Mouse (Mus musculus) midbrain, embryonic 16.5 days (tissue): ENCODE data around the gene Rrp7a. TPM values are rescaled to one million over a fixed set of nuclear protein-coding genes. Genes with fewer than 3 reads are reported as not detected.
A peak's percentile ranks its signal among the peaks of the same experiment; 100 is the strongest.

Source experiments
- ATAC-seq: fragments of 200-750 bp; cut with Nextera tagmentation; 2 replicates; pipeline ENCODE4 v1.8.0; 2017; ENCODE audit warnings: moderate TSS enrichment
- H3K27ac ChIP-seq: fragments of 300-500 bp; sonication (generic); 2 replicates; pipeline ENCODE4 v1.5.1; 2014; ENCODE audit warnings: mild to moderate bottlenecking, low read length, mixed read lengths
- H3K27me3 ChIP-seq: fragments of 300-500 bp; sonication (generic); 2 replicates; pipeline ENCODE4 v1.6.1; 2014; ENCODE audit warnings: low read depth, low read length, mixed read lengths; ENCODE audit not compliant: control insufficient read depth, insufficient read depth
- H3K36me3 ChIP-seq: fragments of 300-500 bp; sonication (generic); 2 replicates; pipeline ENCODE4 v1.6.1; 2014; ENCODE audit warnings: mild to moderate bottlenecking, low read length, moderate library complexity, mixed read lengths; ENCODE audit not compliant: control insufficient read depth, insufficient read depth
- H3K4me1 ChIP-seq: fragments of 300-500 bp; sonication (generic); 2 replicates; pipeline ENCODE4 v1.6.1; 2014; ENCODE audit warnings: mild to moderate bottlenecking, low read length, mixed read lengths; ENCODE audit not compliant: control insufficient read depth, insufficient read depth
- H3K4me2 ChIP-seq: fragments of 300-500 bp; sonication (generic); 2 replicates; pipeline ENCODE4 v1.6.1; 2014; ENCODE audit warnings: mild to moderate bottlenecking, low read length, mixed read lengths
- H3K4me3 ChIP-seq: fragments of 300-500 bp; sonication (generic); 2 replicates; pipeline ENCODE4 v1.5.1; 2014; ENCODE audit warnings: low read depth, mild to moderate bottlenecking, low read length, moderate library complexity, mixed read lengths
- H3K9ac ChIP-seq: fragments of 300-500 bp; sonication (generic); 2 replicates; pipeline ENCODE4 v1.6.1; 2014; ENCODE audit warnings: low read depth, low read length, mixed read lengths
- H3K9me3 ChIP-seq: fragments of 300-500 bp; sonication (generic); replicated peaks from 2 replicates; pipeline ENCODE4 v1.6.1; 2014; ENCODE audit warnings: mild to moderate bottlenecking, low read length, mixed read lengths; ENCODE audit not compliant: control insufficient read depth, poor library complexity, severe bottlenecking
- WGBS: fragments of 180-500 bp; shearing (Covaris S2); extraction: QIAGEN DNeasy Blood & Tissue Kit; methylation state at CpG from one replicate; pipeline ENCODE4 v1.1.7; 2014; 5-methylcytosine and 5-hydroxymethylcytosine counted together
- polyA plus RNA-seq: library from polyadenylated mRNA; unstranded; fragments of >200 nt; fragmentation: Nextera tagmentation; extraction: Ambion mirVana; gene quantifications from 2 replicates; pipeline ENCODE4 v1.2.1, GENCODE M21; 2015

Gene Rrp7a
- polyA plus RNA-seq, 1 experiment from 2014 or later, result 93.0 TPM

GRCm38 (mm10) chr15:83088495-83089428, 33.8 kb downstream of the Rrp7a start:
- WGBS, result 5% methylated on average over 26 of the region's 27 CpGs
- Histone ChIP-seq H3K27me3 (no peaks in the 10 kb centered on the region), H3K9me3 (no peaks in the 10 kb centered on the region), H3K4me3 (no peak overlapping the region), H3K9ac (no peak overlapping the region), H3K4me1 (peaks cover 18% of the 10 kb centered on the region), H3K27ac (no peak overlapping the region), H3K36me3 (no peaks in the 10 kb centered on the region), H3K4me2 (peak overlapping the region; percentile 39)
- no peak for ATAC-seq

GRCm38 (mm10) chr15:83086636-83087328, 35.8 kb downstream of the Rrp7a start:
- ATAC-seq, result no peak
- WGBS, result 83% methylated on average over 13 of the region's 13 CpGs
- no peak overlapping the region for H3K27ac ChIP-seq
- no peaks in the 10 kb centered on the region for H3K9me3 ChIP-seq
- H3K4me1 ChIP-seq, result peaks cover 28% of the 10 kb centered on the region
- H3K27me3 ChIP-seq, result no peaks in the 10 kb centered on the region
- H3K4me3 ChIP-seq, result no peak overlapping the region
- no peak overlapping the region for H3K9ac ChIP-seq
- H3K4me2 ChIP-seq, result no peak overlapping the region
- H3K36me3 ChIP-seq, result no peaks in the 10 kb centered on the region

- WGBS, result 32% methylated on average over 7 of the region's 7 CpGs
- ATAC-seq, result no peak
- Histone ChIP-seq H3K27me3 (no peaks in the 10 kb centered on the region), H3K9me3 (no peaks in the 10 kb centered on the region), H3K4me1 (peaks cover 28% of the 10 kb centered on the region), H3K9ac (no peak overlapping the region), H3K36me3 (no peaks in the 10 kb centered on the region), H3K4me2 (no peak overlapping the region), H3K4me3 (no peak overlapping the region), H3K27ac (no peak overlapping the region)
These were observed 36.7 kb downstream of the Rrp7a start for GRCm38 (mm10) chr15:83085901-83086300.

GRCm38 (mm10) chr15:83084022-83084640, 38.5 kb downstream of the Rrp7a start:
- Histone ChIP-seq H3K27me3 (no peaks in the 10 kb centered on the region), H3K9ac (peak overlapping the region; percentile 45; the same call in 1 of the 2 replicates), H3K4me1 (peaks cover 26% of the 10 kb centered on the region), H3K4me3 (peak overlapping the region; percentile 2; the same call in 1 of the 2 replicates), H3K36me3 (no peaks in the 10 kb centered on the region), H3K27ac (peak overlapping the region; percentile 78), H3K9me3 (no peaks in the 10 kb centered on the region), H3K4me2 (peak overlapping the region; percentile 40)
- WGBS, result 26% methylated on average over 13 of the region's 13 CpGs
- peak; percentile 76 for ATAC-seq

- Histone ChIP-seq H3K4me2 (peak overlapping the region; percentile 40), H3K27ac (peak overlapping the region; percentile 78), H3K36me3 (no peaks in the 10 kb centered on the region), H3K27me3 (no peaks in the 10 kb centered on the region), H3K4me1 (peaks cover 20% of the 10 kb centered on the region), H3K4me3 (peak overlapping the region; percentile 2; the same call in 1 of the 2 replicates), H3K9me3 (no peaks in the 10 kb centered on the region), H3K9ac (peak overlapping the region; percentile 45; the same call in 1 of the 2 replicates)
- 29% methylated on average over 5 of the region's 5 CpGs for WGBS
- peak; percentile 50 for ATAC-seq
These were observed 39.1 kb downstream of the Rrp7a start for GRCm38 (mm10) chr15:83083530-83083929.

- 64% methylated on average over 27 of the region's 27 CpGs for WGBS
- no peak overlapping the region for H3K9ac ChIP-seq
- no peak overlapping the region for H3K27ac ChIP-seq
- H3K9me3 ChIP-seq, result no peaks in the 10 kb centered on the region
- no peaks in the 10 kb centered on the region; the same call in 1 of the 2 replicates for H3K4me1 ChIP-seq
- no peak overlapping the region for H3K4me2 ChIP-seq
- no peaks in the 10 kb centered on the region for H3K27me3 ChIP-seq
- H3K4me3 ChIP-seq, result no peak overlapping the region
- ATAC-seq, result no peak
- no peaks in the 10 kb centered on the region for H3K36me3 ChIP-seq
These were observed 46.7 kb downstream of the Rrp7a start for GRCm38 (mm10) chr15:83075607-83076525.

GRCm38 (mm10) chr15:83074179-83074578, 48.4 kb downstream of the Rrp7a start:
- no peak overlapping the region for H3K9ac ChIP-seq
- H3K4me1 ChIP-seq, result no peaks in the 10 kb centered on the region; the same call in 1 of the 2 replicates
- 77% methylated on average over 4 of the region's 4 CpGs for WGBS
- ATAC-seq, result no peak
- no peaks in the 10 kb centered on the region for H3K27me3 ChIP-seq
- no peak overlapping the region for H3K4me2 ChIP-seq
- no peaks in the 10 kb centered on the region for H3K36me3 ChIP-seq
- H3K27ac ChIP-seq, result no peak overlapping the region
- H3K4me3 ChIP-seq, result no peak overlapping the region
- no peaks in the 10 kb centered on the region for H3K9me3 ChIP-seq

- 87% methylated on average over 5 of the region's 5 CpGs for WGBS
- Histone ChIP-seq H3K9ac (no peak overlapping the region), H3K27me3 (no peaks in the 10 kb centered on the region), H3K27ac (no peak overlapping the region), H3K4me1 (no peaks in the 10 kb centered on the region), H3K9me3 (no peaks in the 10 kb centered on the region), H3K4me2 (no peak overlapping the region), H3K4me3 (no peak overlapping the region), H3K36me3 (no peaks in the 10 kb centered on the region)
- ATAC-seq, result no peak
These were observed 50.8 kb downstream of the Rrp7a start for GRCm38 (mm10) chr15:83071752-83072151.
